Mouse (Mus musculus) intestine, embryonic 15.5 days (tissue): ENCODE results near the gene Scimp. TPM values are rescaled to one million over a fixed set of nuclear protein-coding genes. Genes with fewer than 3 reads are reported as not detected.

ENCODE experiments used
- ATAC-seq: fragments of 200-750 bp; cut with Nextera tagmentation; 2 replicates; pipeline ENCODE4 v1.8.0; 2017; ENCODE audit warnings: moderate TSS enrichment, moderate library complexity
- H3K27ac ChIP-seq: fragments of 300-500 bp; sonication (generic); 2 replicates; pipeline ENCODE4 v1.5.1; 2015; ENCODE audit warnings: mild to moderate bottlenecking, inconsistent platforms
- H3K27me3 ChIP-seq: fragments of 300-500 bp; sonication (generic); replicated peaks from 2 replicates; pipeline ENCODE4 v1.6.1; 2015; ENCODE audit warnings: inconsistent platforms
- H3K36me3 ChIP-seq: fragments of 300-500 bp; sonication (generic); 2 replicates; pipeline ENCODE4 v1.6.1; 2015; ENCODE audit warnings: inconsistent platforms
- H3K4me1 ChIP-seq: fragments of 300-500 bp; sonication (generic); replicated peaks from 2 replicates; pipeline ENCODE4 v1.6.1; 2015; ENCODE audit warnings: inconsistent platforms
- H3K4me2 ChIP-seq: fragments of 300-500 bp; sonication (generic); replicated peaks from 2 replicates; pipeline ENCODE4 v1.6.1; 2015; ENCODE audit warnings: mild to moderate bottlenecking, inconsistent platforms
- H3K4me3 ChIP-seq: fragments of 300-500 bp; sonication (generic); replicated peaks from 2 replicates; pipeline ENCODE4 v1.5.1; 2015; ENCODE audit warnings: inconsistent platforms
- H3K9ac ChIP-seq: fragments of 300-500 bp; sonication (generic); 2 replicates; pipeline ENCODE4 v1.6.1; 2015; ENCODE audit warnings: inconsistent platforms
- H3K9me3 ChIP-seq: fragments of 300-500 bp; sonication (generic); 2 replicates; pipeline ENCODE4 v1.6.1; 2016; ENCODE audit warnings: inconsistent platforms
- WGBS: fragments of 180-500 bp; shearing (Covaris S2); methylation state at CpG from one replicate; pipeline ENCODE4 v1.1.7; 2015; 5-methylcytosine and 5-hydroxymethylcytosine counted together
- polyA plus RNA-seq: library from polyadenylated mRNA; unstranded; fragments of >200 nt; fragmentation: Nextera tagmentation; extraction: Ambion mirVana; gene quantifications from 2 replicates; pipeline ENCODE4 v1.2.1, GENCODE M21; 2015

Gene Scimp
- polyA plus RNA-seq, 1 experiment from 2014 or later = 0.70 TPM

DNA sequence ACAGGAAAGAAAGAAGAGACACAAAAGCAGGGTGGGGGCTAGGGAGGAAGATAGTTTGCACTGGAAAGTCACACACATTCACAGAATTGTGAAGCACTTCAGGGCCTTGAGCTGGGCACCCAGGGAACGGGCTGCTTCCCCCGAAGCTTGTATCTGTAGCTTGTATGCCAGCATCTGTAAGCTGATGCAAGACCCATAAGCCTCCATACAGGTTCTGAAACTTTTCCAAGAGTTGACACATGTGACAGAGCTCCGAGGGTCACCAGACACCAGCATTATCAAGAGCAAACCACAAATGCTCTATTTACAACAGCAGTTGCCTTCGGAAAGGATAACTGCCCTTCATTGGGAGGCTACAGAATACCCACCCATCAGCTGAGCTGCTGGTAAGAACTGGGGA, 4.8 kb downstream of the Scimp start:
- Histone ChIP-seq H3K9ac (no peak overlapping the region), H3K36me3 (no peaks in the 10 kb centered on the region), H3K27me3 (no peaks in the 10 kb centered on the region), H3K4me1 (peaks cover 2% of the 10 kb centered on the region; the same call in 1 of the 2 replicates), H3K4me3 (no peak overlapping the region), H3K9me3 (no peaks in the 10 kb centered on the region), H3K4me2 (no peak overlapping the region), H3K27ac (no peak overlapping the region)
- 85% methylated on average over 4 of the region's 4 CpGs for WGBS
- no peak for ATAC-seq

DNA sequence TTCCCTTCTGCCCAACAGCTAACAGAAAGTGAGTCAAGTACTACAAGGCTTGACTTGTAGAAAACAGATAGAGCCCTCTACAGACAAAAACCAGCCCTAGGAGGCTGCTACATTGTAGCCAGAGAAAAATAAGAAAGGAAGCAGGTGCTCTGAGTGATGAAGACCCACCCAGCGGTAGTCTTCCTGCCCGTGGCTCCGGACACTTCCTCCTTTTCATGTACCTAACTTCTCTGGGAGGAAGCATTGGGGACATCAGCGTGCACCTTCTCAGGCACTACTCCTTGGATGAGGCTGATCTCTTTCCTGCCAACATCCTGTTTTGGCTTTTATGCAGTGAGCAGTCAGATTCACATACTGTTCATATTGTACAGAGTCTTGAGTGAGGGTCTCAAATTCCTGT, 5.7 kb downstream of the Scimp start:
- WGBS = 82% methylated on average over 4 of the region's 4 CpGs
- no peak for ATAC-seq

DNA sequence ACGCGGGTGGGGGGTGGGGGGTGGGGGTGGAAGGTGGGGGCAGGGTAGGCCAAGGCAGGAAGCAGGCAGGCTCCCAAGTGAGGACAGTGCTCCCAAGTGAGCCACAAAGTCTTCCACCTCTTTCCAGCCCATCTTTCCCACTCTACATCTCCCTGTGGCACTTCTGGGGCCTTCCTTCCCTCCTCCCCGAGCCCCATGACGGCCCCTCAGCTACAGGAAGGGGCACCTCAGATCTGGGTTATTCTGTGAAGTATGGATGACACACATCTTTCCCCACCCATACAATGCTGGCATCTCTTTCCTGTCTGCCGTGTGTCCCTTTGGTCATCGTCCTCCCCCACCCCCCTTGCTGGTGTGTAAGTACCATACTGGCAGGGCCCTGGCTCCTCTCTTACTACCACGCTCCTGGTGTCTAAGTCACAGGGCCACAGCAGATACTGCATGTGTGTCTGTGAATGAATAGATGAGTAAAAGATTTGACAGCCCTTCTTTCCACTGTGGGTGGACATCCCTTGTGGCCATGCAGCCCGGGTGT, 6.7 kb downstream of the Scimp start:
- peak overlapping the region; percentile 60; the same call in 1 of the 2 replicates for H3K27ac ChIP-seq
- peak overlapping the region; percentile 37; the same call in 1 of the 2 replicates for H3K4me2 ChIP-seq
- 69% methylated on average over 8 of the region's 8 CpGs for WGBS

More for the DNA sequence above, 5.7 kb downstream of the Scimp start:
- H3K36me3 ChIP-seq = no peaks in the 10 kb centered on the region
- no peaks in the 10 kb centered on the region for H3K27me3 ChIP-seq
- no peaks in the 10 kb centered on the region for H3K9me3 ChIP-seq
- H3K4me3 ChIP-seq = no peak overlapping the region
- H3K4me1 ChIP-seq = peaks cover 2% of the 10 kb centered on the region; the same call in 1 of the 2 replicates
- H3K4me2 ChIP-seq = no peak overlapping the region
- no peak overlapping the region for H3K9ac ChIP-seq
- no peak overlapping the region for H3K27ac ChIP-seq

DNA sequence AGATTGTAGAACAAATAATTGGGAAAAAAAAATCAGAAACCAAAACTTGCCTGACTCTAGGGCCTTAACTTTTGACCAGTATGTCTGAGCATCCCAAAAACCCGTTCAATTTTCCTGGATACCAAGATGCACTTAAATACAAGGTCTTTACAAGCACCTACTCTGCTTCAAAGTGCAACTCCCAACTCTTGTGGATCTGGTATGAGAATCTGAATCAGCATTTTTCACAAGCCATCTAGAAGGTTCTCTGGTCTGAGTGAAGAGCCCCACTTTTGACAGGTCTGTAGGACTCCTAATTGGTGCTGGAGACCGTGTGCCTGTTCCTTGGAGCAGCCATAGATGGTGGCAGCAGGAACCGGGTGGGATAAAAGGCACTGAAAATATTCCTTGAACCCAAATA, 8.0 kb downstream of the Scimp start:
- H3K27ac ChIP-seq = no peak overlapping the region
- no peak for ATAC-seq
- no peak overlapping the region for H3K9ac ChIP-seq
- no peak overlapping the region for H3K4me2 ChIP-seq
- peaks cover 2% of the 10 kb centered on the region; the same call in 1 of the 2 replicates for H3K4me1 ChIP-seq
- WGBS = 83% methylated on average over 3 of the region's 3 CpGs
- H3K27me3 ChIP-seq = no peaks in the 10 kb centered on the region
- no peaks in the 10 kb centered on the region for H3K9me3 ChIP-seq
- H3K4me3 ChIP-seq = no peak overlapping the region
- H3K36me3 ChIP-seq = no peaks in the 10 kb centered on the region

More for the DNA sequence above, 6.7 kb downstream of the Scimp start:
- Histone ChIP-seq H3K36me3 (no peaks in the 10 kb centered on the region), H3K9me3 (no peaks in the 10 kb centered on the region), H3K9ac (no peak overlapping the region), H3K27me3 (no peaks in the 10 kb centered on the region), H3K4me1 (peaks cover 2% of the 10 kb centered on the region; the same call in 1 of the 2 replicates), H3K4me3 (no peak overlapping the region)
- ATAC-seq = no peak

DNA sequence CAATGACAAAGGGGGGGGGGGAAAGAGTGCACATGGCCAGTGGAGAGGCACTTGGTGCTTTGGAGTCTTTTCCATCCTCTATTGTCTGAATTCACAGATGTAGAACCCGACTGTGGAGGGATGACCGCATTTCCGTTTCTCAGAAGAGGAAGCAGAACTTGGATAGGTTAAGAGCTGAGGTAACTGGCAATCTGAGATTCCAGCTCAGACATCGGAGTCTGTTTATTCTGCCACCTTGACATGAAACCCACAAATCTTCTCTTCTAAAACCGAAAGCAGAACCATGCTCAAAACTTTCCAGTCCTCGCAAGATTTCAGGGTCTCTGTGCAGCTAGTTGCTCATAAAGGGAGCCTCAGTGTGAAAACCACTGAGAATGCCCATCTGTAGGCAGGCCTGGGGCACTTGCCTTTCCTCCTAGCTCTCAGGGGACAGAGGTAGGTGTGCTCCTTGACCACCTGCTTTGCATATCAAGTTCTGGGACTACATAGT, 8.6 kb downstream of the Scimp start:
- Histone ChIP-seq H3K27ac (no peak overlapping the region), H3K9me3 (no peaks in the 10 kb centered on the region), H3K4me2 (no peak overlapping the region), H3K27me3 (no peaks in the 10 kb centered on the region), H3K4me3 (no peak overlapping the region), H3K36me3 (no peaks in the 10 kb centered on the region), H3K4me1 (peaks cover 2% of the 10 kb centered on the region; the same call in 1 of the 2 replicates), H3K9ac (no peak overlapping the region)
- 79% methylated on average over 6 of the region's 6 CpGs for WGBS
- ATAC-seq = no peak

DNA sequence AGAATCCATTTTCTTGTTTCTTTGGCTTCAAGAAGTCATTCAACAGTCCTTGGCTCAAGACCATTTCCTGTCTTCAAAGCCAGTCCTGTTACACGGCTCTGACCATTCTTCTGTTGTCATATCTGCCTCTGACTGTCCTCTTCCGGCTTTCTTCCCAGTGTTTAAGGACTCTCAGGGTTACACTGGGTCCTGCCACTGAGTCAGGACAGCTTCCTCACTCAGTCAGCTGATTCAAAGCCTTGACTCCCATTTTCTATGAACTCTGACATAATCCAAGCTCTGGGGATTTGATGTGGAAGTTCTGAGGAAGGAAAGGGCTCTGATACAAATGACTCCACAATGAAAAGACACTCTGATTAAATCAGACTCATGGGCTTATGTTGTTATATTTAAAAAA, 9.5 kb downstream of the Scimp start:
- WGBS = 60% methylated on average over 2 of the region's 2 CpGs
- Histone ChIP-seq H3K36me3 (no peaks in the 10 kb centered on the region), H3K9ac (no peak overlapping the region), H3K27me3 (no peaks in the 10 kb centered on the region), H3K4me3 (no peak overlapping the region), H3K4me2 (no peak overlapping the region), H3K4me1 (peaks cover 2% of the 10 kb centered on the region; the same call in 1 of the 2 replicates), H3K27ac (no peak overlapping the region), H3K9me3 (no peaks in the 10 kb centered on the region)
- no peak for ATAC-seq

DNA sequence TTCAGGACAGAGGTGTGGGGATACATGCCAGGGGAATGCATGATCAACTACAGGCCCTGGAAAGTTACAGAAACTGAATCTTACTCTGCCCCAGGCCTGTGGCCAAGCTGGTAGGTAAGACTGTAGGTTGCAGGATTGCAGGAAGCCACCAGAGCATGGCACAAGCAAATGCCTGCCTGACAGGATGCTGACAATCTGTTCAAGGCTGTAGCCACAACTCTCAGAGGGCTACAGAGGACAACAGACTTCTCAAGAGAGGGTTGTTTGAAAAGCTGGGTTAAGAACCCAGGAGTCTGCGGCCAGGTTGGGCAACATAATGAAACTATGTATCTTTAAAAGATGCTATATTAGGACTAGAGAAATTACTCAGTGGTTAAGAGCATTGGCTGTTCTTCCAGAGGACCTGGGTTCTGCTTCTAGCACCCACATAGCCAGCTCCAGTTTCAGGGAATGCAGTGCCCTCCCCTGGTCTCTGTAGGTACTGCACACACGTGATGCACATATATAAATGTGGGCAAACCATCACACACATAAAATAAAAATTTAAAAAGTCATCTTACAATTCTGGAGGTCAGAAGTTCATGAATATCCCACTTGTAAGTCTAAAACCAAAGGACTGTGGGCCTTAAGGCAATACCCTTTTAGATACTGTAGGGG, 10.1 kb downstream of the Scimp start:
- 92% methylated on average over 2 of the region's 2 CpGs for WGBS
- no peak overlapping the region for H3K4me2 ChIP-seq
- no peak overlapping the region for H3K4me3 ChIP-seq

DNA sequence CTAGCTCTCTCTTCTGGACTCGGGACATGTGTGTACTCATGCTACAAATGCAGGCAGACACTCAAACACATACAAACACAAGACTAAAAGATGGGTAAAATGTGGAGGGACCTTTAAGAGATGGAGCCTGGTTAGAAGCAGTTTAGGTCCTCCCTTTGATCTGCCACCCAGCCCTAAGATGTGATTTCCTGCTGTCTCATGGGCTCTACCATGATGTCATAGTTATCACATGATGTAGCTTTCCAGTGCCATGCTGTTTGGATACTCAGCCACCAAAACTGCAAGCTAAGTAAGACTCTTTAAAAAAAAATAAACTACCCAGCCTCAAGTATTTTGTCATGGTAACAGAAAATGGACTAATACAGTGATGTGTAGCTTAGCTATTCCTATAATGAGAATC, 20.0 kb downstream of the Scimp start:
- no peaks in the 10 kb centered on the region for H3K4me1 ChIP-seq
- H3K9ac ChIP-seq = no peak overlapping the region
- H3K9me3 ChIP-seq = no peaks in the 10 kb centered on the region
- ATAC-seq = no peak
- no peaks in the 10 kb centered on the region for H3K27me3 ChIP-seq
- H3K27ac ChIP-seq = no peak overlapping the region
- H3K36me3 ChIP-seq = no peaks in the 10 kb centered on the region
- no peak overlapping the region for H3K4me3 ChIP-seq
- 88% methylated on average over 1 of the region's 1 CpGs for WGBS
- no peak overlapping the region for H3K4me2 ChIP-seq

More for the DNA sequence above, 10.1 kb downstream of the Scimp start:
- no peaks in the 10 kb centered on the region for H3K27me3 ChIP-seq
- no peak overlapping the region for H3K9ac ChIP-seq
- no peak overlapping the region for H3K27ac ChIP-seq
- no peaks in the 10 kb centered on the region for H3K36me3 ChIP-seq
- no peak for ATAC-seq
- H3K9me3 ChIP-seq = no peaks in the 10 kb centered on the region
- peaks cover 2% of the 10 kb centered on the region; the same call in 1 of the 2 replicates for H3K4me1 ChIP-seq

DNA sequence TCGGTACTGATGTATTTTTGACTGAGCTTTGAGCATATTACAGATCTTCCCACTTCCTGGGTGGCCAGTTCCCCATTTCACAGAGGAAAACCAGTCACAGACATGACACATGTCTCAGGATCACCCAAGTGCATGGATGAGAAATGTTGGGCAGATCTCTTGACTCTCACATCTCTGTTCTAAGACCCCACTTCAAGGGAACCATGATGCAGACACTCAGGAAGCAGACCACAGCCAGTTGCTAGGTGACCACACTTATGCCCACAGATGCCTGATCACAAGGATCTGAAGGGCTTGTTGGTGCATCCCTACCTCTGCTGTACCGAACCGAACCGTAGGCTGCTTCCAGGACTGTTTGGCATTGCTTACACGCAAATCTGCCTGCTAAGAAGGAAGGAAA, 20.7 kb downstream of the Scimp start:
- no peak for ATAC-seq
- no peaks in the 10 kb centered on the region for H3K36me3 ChIP-seq
- no peak overlapping the region for H3K9ac ChIP-seq
- no peaks in the 10 kb centered on the region for H3K27me3 ChIP-seq
- 81% methylated on average over 5 of the region's 5 CpGs for WGBS
- H3K4me2 ChIP-seq = no peak overlapping the region
- H3K4me3 ChIP-seq = no peak overlapping the region
- H3K9me3 ChIP-seq = no peaks in the 10 kb centered on the region
- H3K27ac ChIP-seq = no peak overlapping the region
- H3K4me1 ChIP-seq = no peaks in the 10 kb centered on the region

DNA sequence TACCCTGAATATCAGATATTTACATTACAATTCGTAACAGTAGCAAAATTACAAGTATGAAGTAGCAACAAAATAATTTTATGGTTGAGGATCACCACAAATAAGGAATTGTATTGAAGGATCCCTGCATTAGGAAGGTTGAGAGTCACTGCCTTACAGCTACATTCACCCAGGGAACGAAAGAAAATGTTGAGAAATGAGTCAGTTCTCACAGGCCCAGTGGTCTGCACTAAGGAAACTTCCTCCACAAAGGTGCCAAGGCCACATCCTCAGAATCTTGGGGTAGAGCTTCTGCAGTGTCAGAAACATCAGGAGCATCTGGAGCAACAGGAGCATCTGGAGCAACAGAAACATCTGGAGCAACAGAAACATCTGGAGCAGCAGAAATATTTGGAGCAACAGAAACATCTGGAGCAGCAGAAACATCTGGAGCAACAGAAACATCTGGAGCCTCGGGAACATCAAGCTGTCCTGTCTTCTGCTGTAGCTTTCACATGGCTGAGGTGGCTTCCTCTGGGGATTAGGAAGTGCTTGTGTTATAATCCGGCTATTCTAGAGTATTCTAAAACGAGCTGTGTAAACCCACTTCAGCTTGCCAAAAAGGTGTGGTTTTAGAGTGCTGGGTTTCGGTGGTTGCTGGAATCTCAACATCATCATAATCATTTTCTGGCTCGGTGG, 21.4 kb downstream of the Scimp start:
- 67% methylated on average over 7 of the region's 7 CpGs for WGBS
- Histone ChIP-seq H3K4me1 (no peaks in the 10 kb centered on the region), H3K4me2 (no peak overlapping the region), H3K36me3 (no peaks in the 10 kb centered on the region), H3K27ac (no peak overlapping the region), H3K4me3 (no peak overlapping the region), H3K9me3 (no peaks in the 10 kb centered on the region), H3K27me3 (no peaks in the 10 kb centered on the region), H3K9ac (no peak overlapping the region)
- no peak for ATAC-seq

DNA sequence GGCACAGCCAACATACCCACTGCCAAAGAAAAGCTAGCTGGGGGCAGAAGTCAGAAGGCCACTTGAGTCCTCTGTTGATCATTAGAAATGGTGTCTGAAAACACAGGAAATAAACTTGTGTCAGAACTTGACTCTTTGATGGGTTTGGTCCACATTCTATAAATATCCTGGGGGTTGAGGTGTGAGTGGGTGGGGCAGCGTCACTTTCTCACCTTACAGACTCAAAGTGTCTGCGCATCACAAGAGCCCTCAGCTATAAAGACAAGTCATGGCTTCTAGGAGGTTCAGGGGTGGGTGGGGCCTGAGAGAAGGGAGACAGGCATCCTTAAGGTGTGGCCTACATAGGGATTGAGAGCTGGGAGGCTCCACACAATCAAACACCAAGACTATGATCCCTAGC, 22.0 kb downstream of the Scimp start:
- no peak for ATAC-seq
- Histone ChIP-seq H3K9ac (no peak overlapping the region), H3K4me2 (no peak overlapping the region), H3K4me1 (no peaks in the 10 kb centered on the region), H3K9me3 (no peaks in the 10 kb centered on the region), H3K4me3 (no peak overlapping the region), H3K36me3 (no peaks in the 10 kb centered on the region), H3K27ac (no peak overlapping the region), H3K27me3 (no peaks in the 10 kb centered on the region)
- WGBS = 80% methylated on average over 2 of the region's 2 CpGs

DNA sequence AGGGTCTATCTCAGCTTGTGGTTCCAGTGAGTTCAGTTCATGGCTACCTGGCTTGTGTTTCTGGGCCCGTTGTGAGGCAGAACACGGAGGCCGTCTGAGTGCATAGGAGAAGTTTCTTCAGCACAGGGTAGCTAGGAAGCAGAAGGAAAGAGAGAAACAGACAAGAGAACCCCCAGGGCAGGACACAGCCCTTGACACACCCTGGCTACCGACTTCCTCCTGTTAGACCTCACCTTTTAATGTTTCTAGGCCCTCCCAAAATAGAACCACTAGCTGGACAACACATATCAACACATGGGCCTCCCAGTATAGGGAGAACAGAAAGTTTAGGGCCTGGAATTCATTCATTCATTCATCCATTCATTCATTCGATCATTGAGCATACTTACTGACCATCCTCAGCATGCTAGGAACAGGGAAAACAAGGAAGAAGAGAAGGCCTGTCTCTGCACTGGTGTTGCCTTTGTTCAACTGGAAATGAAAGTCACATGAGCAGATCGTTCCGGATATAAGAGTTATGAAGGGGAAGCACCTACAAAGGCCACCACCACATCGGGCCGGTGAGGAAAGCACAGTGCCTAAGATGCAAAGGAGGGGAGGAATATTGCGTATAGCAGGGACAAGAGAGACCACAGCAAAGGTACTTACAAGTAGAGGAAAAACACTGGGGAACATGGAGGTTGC, 23.3 kb downstream of the Scimp start:
- 83% methylated on average over 10 of the region's 10 CpGs for WGBS
- H3K36me3 ChIP-seq = no peaks in the 10 kb centered on the region
- ATAC-seq = no peak

More for the DNA sequence above, 23.3 kb downstream of the Scimp start:
- Histone ChIP-seq H3K4me3 (no peak overlapping the region), H3K9me3 (no peaks in the 10 kb centered on the region), H3K4me2 (no peak overlapping the region), H3K27ac (no peak overlapping the region), H3K9ac (no peak overlapping the region), H3K4me1 (no peaks in the 10 kb centered on the region), H3K27me3 (no peaks in the 10 kb centered on the region)
